Mouse (Mus musculus) embryonic fibroblast, embryonic 13.5 days (primary cell): ENCODE results near the gene Rps5. TPM values are rescaled to one million over a fixed set of nuclear protein-coding genes. Genes with fewer than 3 reads are reported as not detected.
A peak's percentile ranks its signal among the peaks of the same experiment; 100 is the strongest.
"Not testable (repeated sequence)": the region's sequence is repeated elsewhere in the genome, so short reads cannot be mapped to it uniquely, and the experiment has no call there.

Experiments
- H3K27ac ChIP-seq: 2 replicates; pipeline ENCODE4 v1.5.1; 2012; ENCODE audit warnings: low read length, control low read depth, inconsistent platforms; ENCODE audit not compliant: insufficient read depth
- H3K4me1 ChIP-seq: 2 replicates; pipeline ENCODE4 v1.6.1; 2011; ENCODE audit warnings: low read length; ENCODE audit not compliant: control insufficient read depth, insufficient read depth
- H3K4me3 ChIP-seq: 2 replicates; pipeline ENCODE4 v1.5.1; 2011; ENCODE audit warnings: mild to moderate bottlenecking, control low read depth, low read length; ENCODE audit not compliant: insufficient read depth
- CTCF ChIP-seq: IDR thresholded peaks from 2 replicates; pipeline ENCODE4 v1.5.1; 2011; ENCODE audit warnings: mild to moderate bottlenecking, control low read depth, low read length, moderate library complexity, borderline replicate concordance; ENCODE audit not compliant: insufficient read depth
- POLR2A ChIP-seq: IDR thresholded peaks from 2 replicates; pipeline ENCODE4 v1.6.1; 2011; ENCODE audit warnings: low read depth, mild to moderate bottlenecking, control low read depth, low read length, moderate library complexity
- polyA plus RNA-seq: library from polyadenylated mRNA; stranded (reverse); fragments of >200 nt; gene quantifications from 2 replicates; pipeline ENCODE4 v1.2.4, GENCODE M21; 2011; ENCODE audit warnings: low read depth; ENCODE audit not compliant: missing spikeins, insufficient read length

Rps5 gene
- polyA plus RNA-seq, 1 experiment, result 1,449 TPM

GRCm38 (mm10) chr7:12901517-12901916 is 20.6 kb upstream of the Rps5 start:
- 0 out of 2 replicates have a peak, but pooled peaks cover 4% of the 10 kb centered on the region for H3K4me1 ChIP-seq
- H3K4me3 ChIP-seq, result no peak overlapping the region
- TF ChIP-seq CTCF (no peak), POLR2A (no peak)
- H3K27ac ChIP-seq, result no peak overlapping the region

- Histone ChIP-seq H3K27ac (no peak overlapping the region), H3K4me3 (no peak overlapping the region), H3K4me1 (0 out of 2 replicates have a peak, but pooled peaks cover 4% of the 10 kb centered on the region)
- no peak for TF ChIP-seq POLR2A
- no peak for TF ChIP-seq CTCF
Measured at GRCm38 (mm10) chr7:12903623-12904022, 18.5 kb upstream of the Rps5 start.

DNA sequence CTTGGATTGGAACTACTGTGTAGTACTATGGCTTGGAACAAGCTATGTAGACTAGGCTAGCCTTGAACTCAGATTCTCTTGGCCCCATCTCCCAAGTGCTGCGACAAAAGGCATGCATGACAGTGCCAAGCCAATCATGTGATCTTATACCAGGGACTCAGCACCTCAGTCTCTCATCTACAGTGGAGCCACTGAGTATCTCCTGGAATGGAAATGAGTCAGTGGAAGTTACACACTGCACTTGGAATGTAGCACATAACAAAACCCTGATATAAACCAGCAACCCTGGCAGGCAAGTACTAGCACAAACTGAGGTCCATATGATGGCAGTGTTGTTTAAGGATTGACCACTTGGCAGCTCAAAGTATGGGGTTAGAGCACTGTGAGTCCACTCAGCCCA is 16.9 kb upstream of the Rps5 start:
- Histone ChIP-seq H3K4me1 (0 out of 2 replicates have a peak, but pooled peaks cover 4% of the 10 kb centered on the region), H3K27ac (peak overlapping the region; percentile 63; the same call in 1 of the 2 replicates), H3K4me3 (no peak overlapping the region)
- TF ChIP-seq POLR2A (no peak), CTCF (no peak)

- TF ChIP-seq CTCF, result no peak
- no peak for TF ChIP-seq POLR2A
- H3K4me1 ChIP-seq, result 0 out of 2 replicates have a peak, but pooled peaks cover 2% of the 10 kb centered on the region
- no peak overlapping the region for H3K4me3 ChIP-seq
- H3K27ac ChIP-seq, result no peak overlapping the region
Measured at GRCm38 (mm10) chr7:12909498-12909962, 12.6 kb upstream of the Rps5 start.

DNA sequence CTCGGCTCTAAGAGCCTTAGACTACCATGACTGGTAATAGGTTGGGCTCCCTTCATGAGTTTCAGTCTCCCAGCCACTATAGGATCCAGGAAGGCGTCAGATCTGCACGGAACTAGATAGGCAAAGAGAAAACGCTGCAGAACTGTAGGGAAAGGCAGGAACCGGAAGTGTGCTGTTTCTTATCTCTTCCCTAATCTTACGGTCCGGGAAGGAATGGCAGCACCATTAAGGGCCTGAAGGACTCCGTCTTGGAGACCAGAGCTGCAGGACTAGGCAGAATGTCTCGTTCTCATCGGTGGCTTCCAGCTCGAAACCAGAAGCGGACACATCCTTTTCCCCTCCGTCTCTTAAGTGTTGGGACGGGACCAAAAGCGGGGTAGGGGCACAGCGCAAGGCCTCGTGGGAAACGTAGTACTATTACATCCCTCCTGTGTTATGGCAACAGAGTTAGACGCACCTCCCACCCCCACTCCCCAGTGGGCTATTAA is 11.9 kb upstream of the Rps5 start:
- H3K27ac ChIP-seq, result peak overlapping the region; percentile 50; the same call in 1 of the 2 replicates
- TF ChIP-seq POLR2A (peak; percentile 53), CTCF (no peak)
- H3K4me1 ChIP-seq, result no peaks in the 10 kb centered on the region
- no peak overlapping the region for H3K4me3 ChIP-seq

DNA sequence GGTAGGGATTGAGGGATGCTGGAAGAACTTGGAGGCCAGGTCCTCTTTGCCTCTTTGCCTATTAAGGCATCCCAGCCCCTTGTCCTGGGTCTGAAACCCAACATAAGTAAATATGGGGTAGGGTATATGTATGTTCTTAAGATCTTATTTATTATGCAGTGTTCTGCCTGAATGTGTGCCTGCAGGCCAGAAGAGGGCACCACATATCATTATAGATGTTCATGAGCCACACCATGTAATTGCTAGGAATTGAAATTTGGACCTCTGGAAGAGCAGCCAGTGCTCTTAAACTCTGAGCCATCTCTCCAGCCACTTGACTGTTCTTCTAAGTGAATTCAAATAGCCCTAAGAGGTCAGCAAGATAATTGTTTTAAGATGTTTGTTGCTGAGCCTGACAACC is 8.5 kb upstream of the Rps5 start:
- no peak for TF ChIP-seq POLR2A
- TF ChIP-seq CTCF, result peak; percentile 9; the same call in 1 of the 2 replicates
- H3K4me3 ChIP-seq, result no peak overlapping the region

GRCm38 (mm10) chr7:12920495-12920894 is 1.6 kb upstream of the Rps5 start:
- not testable (repeated sequence) for H3K4me1 ChIP-seq, H3K27ac ChIP-seq, H3K4me3 ChIP-seq

More for the DNA sequence above, 8.5 kb upstream of the Rps5 start:
- Histone ChIP-seq H3K4me1 (no peaks in the 10 kb centered on the region), H3K27ac (no peak overlapping the region)

GRCm38 (mm10) chr7:12921318-12921704 is 779 bp upstream of the Rps5 start:
- peak overlapping the region; percentile 50 for H3K4me3 ChIP-seq
- H3K4me1 ChIP-seq, result 0 out of 2 replicates have a peak, but pooled peaks cover 3% of the 10 kb centered on the region
- H3K27ac ChIP-seq, result peak overlapping the region; percentile 98
- TF ChIP-seq POLR2A (peak; percentile 87), CTCF (no peak)

DNA sequence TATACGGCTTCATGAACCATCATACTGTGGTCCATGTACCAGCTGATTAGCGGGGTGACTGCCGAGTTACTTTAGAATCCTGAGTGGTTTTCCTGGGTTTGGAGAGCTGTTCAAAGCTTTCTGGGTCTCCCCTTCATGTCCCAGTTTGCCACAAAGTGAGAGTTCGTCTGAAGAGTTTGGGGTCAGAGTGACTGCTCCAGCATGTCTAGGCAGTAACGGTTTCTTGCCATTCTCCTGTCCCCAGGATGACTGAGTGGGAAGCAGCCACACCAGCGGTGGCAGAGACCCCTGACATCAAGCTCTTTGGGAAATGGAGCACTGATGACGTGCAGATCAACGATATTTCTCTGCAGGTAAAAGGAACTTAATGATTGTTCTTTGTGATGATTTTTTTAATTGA is 639 bp downstream of the Rps5 start:
- Histone ChIP-seq H3K27ac (0 out of 2 replicates have a peak overlapping the region, but pooled peaks have one; percentile 23), H3K4me3 (peak overlapping the region; percentile 97), H3K4me1 (0 out of 2 replicates have a peak, but pooled peaks cover 5% of the 10 kb centered on the region)
- TF ChIP-seq POLR2A, result no peak

DNA sequence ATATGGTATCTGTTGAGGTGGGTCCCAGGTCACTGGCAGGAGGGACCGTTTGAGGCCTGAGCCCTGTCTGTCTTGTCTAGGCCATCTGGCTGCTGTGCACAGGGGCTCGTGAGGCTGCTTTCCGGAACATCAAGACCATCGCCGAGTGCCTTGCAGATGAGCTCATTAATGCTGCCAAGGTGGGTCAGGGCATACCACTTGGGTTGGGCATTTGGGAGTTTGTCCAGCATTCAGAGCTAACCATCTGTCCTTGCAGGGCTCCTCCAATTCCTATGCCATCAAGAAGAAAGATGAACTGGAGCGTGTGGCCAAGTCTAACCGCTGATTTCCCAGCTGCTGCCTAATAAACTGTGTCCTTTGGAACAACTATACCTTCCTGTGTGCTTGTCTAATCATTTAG is 4.2 kb downstream of the Rps5 start:
- H3K4me3 ChIP-seq, result no peak overlapping the region
- H3K27ac ChIP-seq, result no peak overlapping the region
- H3K4me1 ChIP-seq, result 0 out of 2 replicates have a peak, but pooled peaks cover 5% of the 10 kb centered on the region
- TF ChIP-seq CTCF (no peak), POLR2A (no peak)

GRCm38 (mm10) chr7:12927191-12927680 is 5.1 kb downstream of the Rps5 start, which contains the start of gene Rnf225:
Gene Rnf225, plus strand, starts transcription at chr7:12927416.
- TF ChIP-seq CTCF, result no peak
- peak; percentile 17 for TF ChIP-seq POLR2A
- H3K4me3 ChIP-seq, result no peak within 1 kb of the TSS
- no peak within 1 kb of the TSS for H3K27ac ChIP-seq
- 0 out of 2 replicates have a peak, but pooled peaks cover 5% of the 10 kb centered on the region for H3K4me1 ChIP-seq
